Comparison of ENCODE assay signal across 7 mouse cellular contexts in the genomic region with DNA sequence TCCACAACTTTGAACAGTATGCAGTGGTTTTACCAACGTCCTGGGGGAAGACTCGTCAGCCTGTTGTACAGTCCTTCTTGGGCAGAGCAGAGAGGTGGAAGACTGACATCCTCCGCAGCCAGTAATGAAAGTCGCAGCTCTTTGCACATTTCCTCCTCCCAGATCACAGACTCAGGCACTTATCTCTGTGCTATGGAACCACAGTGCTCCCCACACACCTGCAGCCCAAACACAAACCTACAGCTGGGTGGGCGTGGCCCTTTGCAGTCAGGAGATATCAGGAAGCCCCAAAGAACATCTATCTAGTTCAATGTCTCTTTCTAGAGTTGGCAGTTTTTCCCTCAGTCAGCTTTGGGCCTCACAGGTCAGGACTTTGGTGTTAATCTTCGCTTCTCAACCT.
A peak's percentile ranks its signal among the peaks of the same experiment; 100 is the strongest.
DNase-seq lines count a peak whose midpoint lies in the region; ATAC-seq and TF ChIP-seq lines count a peak whose summit lies in the region.
"Not testable (repeated sequence)": the region's sequence is repeated elsewhere in the genome, so short reads cannot be mapped to it uniquely, and the experiment has no call there.

No protein-coding gene starts in this region.

- not testable (repeated sequence) for H3K27me3 ChIP-seq in liver, embryonic 12.5 days (replicated peaks); liver, embryonic 15.5 days; thymus, adult 2 months (ENCODE audit: control insufficient read depth, insufficient read depth, low read length)

- not testable (repeated sequence) for H3K4me2 ChIP-seq in liver, embryonic 12.5 days; liver, embryonic 15.5 days

- not testable (repeated sequence) for H3K36me3 ChIP-seq in liver, embryonic 12.5 days; liver, embryonic 15.5 days (replicated peaks); thymus, adult 2 months (ENCODE audit: control insufficient read depth, insufficient read depth, low read length)

- not testable (repeated sequence) for H3K4me3 ChIP-seq in liver, embryonic 12.5 days; liver, embryonic 15.5 days (replicated peaks); thymus, adult 2 months (ENCODE audit: control insufficient read depth, insufficient read depth, low read length)

- no CpG with 5 or more reads among the region's 6 CpGs for WGBS in liver, embryonic 12.5 days (ENCODE audit: insufficient replicate concordance)
- WGBS in liver, embryonic 15.5 days (ENCODE audit: insufficient replicate concordance), result no CpG with 5 or more reads among the region's 6 CpGs
- no CpG with 5 or more reads among the region's 6 CpGs for WGBS in thymus, adult 2 months

- ATAC-seq in erythroblast, adult 5-6 weeks (replicated peaks; ENCODE audit: low FRiP score, poor library complexity, severe bottlenecking), result peak; percentile 53
- peak; percentile 78 for ATAC-seq in liver, embryonic 12.5 days
- ATAC-seq in liver, embryonic 15.5 days (ENCODE audit: insufficient read depth), result peak; percentile 82
- peak; percentile 65 for ATAC-seq in megakaryocyte progenitor cell, adult 5-6 weeks (replicated peaks; ENCODE audit: poor library complexity)

- H3K4me1 ChIP-seq in liver, embryonic 12.5 days; liver, embryonic 15.5 days (replicated peaks); thymus, adult 2 months (replicated peaks; ENCODE audit: control insufficient read depth, insufficient read depth, low read length): not testable (repeated sequence)

- not testable (repeated sequence) for TF ChIP-seq POLR2A in thymus, adult 2 months (IDR thresholded peaks at IDR 0.05; ENCODE audit: control insufficient read depth, extremely low read depth, insufficient read depth, low read length, poor library complexity)

- H3K9ac ChIP-seq in liver, embryonic 12.5 days; liver, embryonic 15.5 days: not testable (repeated sequence)

- H3K9me3 ChIP-seq in liver, embryonic 12.5 days (replicated peaks); liver, embryonic 15.5 days (replicated peaks): not testable (repeated sequence)

- DNase-seq in T-cell, adult 2 months (ENCODE audit: low spot score), result peak; percentile 25
- peak; percentile 54 for DNase-seq in thymus, adult 2 months
- peak; percentile 66 for DNase-seq in thymus, postnatal 25 days

- TF ChIP-seq CTCF in thymus, adult 2 months (IDR thresholded peaks at IDR 0.05; ENCODE audit: borderline replicate concordance, control insufficient read depth, extremely low read depth, insufficient read depth, low read length, poor library complexity), result not testable (repeated sequence)

- not testable (repeated sequence) for H3K27ac ChIP-seq in liver, embryonic 12.5 days; liver, embryonic 15.5 days (replicated peaks); thymus, adult 2 months (ENCODE audit: control insufficient read depth, insufficient read depth, low read length)
